Mouse (Mus musculus) bone marrow macrophage, adult 2 months (primary cell): ENCODE data around the gene Impg1.

ENCODE experiments used
- CTCF ChIP-seq: IDR thresholded peaks from 2 replicates; pipeline ENCODE4 v1.5.1; 2012; ENCODE audit warnings: low read depth, mild to moderate bottlenecking, low read length, moderate library complexity
- POLR2A ChIP-seq: IDR thresholded peaks from 2 replicates; pipeline ENCODE4 v1.6.1; 2012; ENCODE audit warnings: mild to moderate bottlenecking, low read depth, low read length, borderline replicate concordance

GRCm38 (mm10) chr9:80380078-80380645 is 85.1 kb downstream of the Impg1 start:
- TF ChIP-seq CTCF (no peak), POLR2A (no peak)
